Mouse (Mus musculus) lung, postnatal 36 days (tissue): ENCODE measurements at regions not wholly inside any gene's neighbourhood (a gene's known extent, or its start where the extent isn't known, plus 50 kb on each side); places are given as distances from the start of the nearest gene placed in this dataset.

Experiments used
- DNase-seq: peaks from one replicate; pipeline ENCODE4 v3.0.0; 2022; ENCODE audit warnings: mixed read lengths

GRCm38 (mm10) chr1:164622946-164623345, 164.8 kb upstream of the Atp1b1 start:
- DNase-seq, result no peak

- DNase-seq, result no peak
Observed at GRCm38 (mm10) chr1:164622417-164622816, 164.3 kb upstream of the Atp1b1 start.

GRCm38 (mm10) chr1:164620129-164620528, 162.0 kb upstream of the Atp1b1 start:
- DNase-seq, result no peak

- no peak for DNase-seq
Observed at GRCm38 (mm10) chr1:164617871-164618270, 159.7 kb upstream of the Atp1b1 start.

- peak; percentile 62 for DNase-seq
Observed at GRCm38 (mm10) chr1:164607061-164607460, 148.9 kb upstream of the Atp1b1 start.

GRCm38 (mm10) chr1:164606141-164606754, 148.1 kb upstream of the Atp1b1 start:
- no peak for DNase-seq

- no peak for DNase-seq
Observed at GRCm38 (mm10) chr1:164603433-164603832, 145.3 kb upstream of the Atp1b1 start.

GRCm38 (mm10) chr1:164602568-164602967, 144.4 kb upstream of the Atp1b1 start:
- DNase-seq, result no peak

GRCm38 (mm10) chr1:164590205-164590613, 132.1 kb upstream of the Atp1b1 start:
- DNase-seq, result no peak

GRCm38 (mm10) chr1:164586066-164586989, 128.2 kb upstream of the Atp1b1 start:
- DNase-seq, result no peak

GRCm38 (mm10) chr1:164576856-164577489, 118.8 kb upstream of the Atp1b1 start:
- no peak for DNase-seq

- DNase-seq, result no peak
Observed at GRCm38 (mm10) chr1:164573639-164574038, 115.5 kb upstream of the Atp1b1 start.

GRCm38 (mm10) chr1:164572183-164572582, 114.0 kb upstream of the Atp1b1 start:
- no peak for DNase-seq

GRCm38 (mm10) chr1:164571496-164572078, 113.4 kb upstream of the Atp1b1 start:
- no peak for DNase-seq

- no peak for DNase-seq
Observed at GRCm38 (mm10) chr1:164564847-164565246, 106.7 kb upstream of the Atp1b1 start.

GRCm38 (mm10) chr1:164559546-164560228, 101.5 kb upstream of the Atp1b1 start:
- no peak for DNase-seq

GRCm38 (mm10) chr1:164552658-164553057, 94.5 kb upstream of the Atp1b1 start:
- no peak for DNase-seq

- no peak for DNase-seq
Observed at GRCm38 (mm10) chr1:164551019-164551418, 92.9 kb upstream of the Atp1b1 start.

- no peak for DNase-seq
Observed at GRCm38 (mm10) chr1:164550596-164550995, 92.4 kb upstream of the Atp1b1 start.

- no peak for DNase-seq
Observed at GRCm38 (mm10) chr1:164548071-164548470, 89.9 kb upstream of the Atp1b1 start.

GRCm38 (mm10) chr1:164545843-164546242, 87.7 kb upstream of the Atp1b1 start:
- DNase-seq, result no peak

GRCm38 (mm10) chr1:164543045-164543803, 85.1 kb upstream of the Atp1b1 start:
- peak; percentile 34 for DNase-seq
